Mouse (Mus musculus) T-helper 2 cell (primary cell): ENCODE measurements around the gene Rabepk.
"Not testable (repeated sequence)": the region's sequence is repeated elsewhere in the genome, so short reads cannot be mapped to it uniquely, and the experiment has no call there.

ENCODE experiments used
- in situ Hi-C: fragments of 300-600 bp; cut with MboI, MseI; formaldehyde crosslinking; loops from one replicate; pipeline ENCODE4 v1.15.1; 2025; ENCODE audit warnings: high pct_unique_total_duplicates

Gene Rabepk

DNA sequence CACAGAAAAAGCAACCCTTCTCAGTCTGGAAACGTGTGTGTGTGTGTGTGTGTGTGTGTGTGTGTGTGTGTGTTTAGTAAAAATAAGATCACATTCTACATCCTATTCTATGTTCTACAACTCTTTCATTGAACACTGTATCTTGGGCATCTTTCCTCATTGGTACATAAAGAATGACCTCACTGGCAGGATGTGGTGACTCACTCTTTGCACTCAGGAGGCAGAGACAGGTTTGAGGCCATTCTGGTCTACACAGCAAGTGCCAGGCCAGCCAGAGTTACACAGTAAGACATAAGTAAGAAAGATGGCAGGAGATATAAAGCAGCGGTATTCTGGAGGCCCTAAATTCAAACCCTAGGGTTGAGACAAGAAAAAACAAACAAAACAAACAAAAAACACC lies 36.8 kb downstream of the Rabepk start:
- in situ Hi-C loops = no loop called here

DNA sequence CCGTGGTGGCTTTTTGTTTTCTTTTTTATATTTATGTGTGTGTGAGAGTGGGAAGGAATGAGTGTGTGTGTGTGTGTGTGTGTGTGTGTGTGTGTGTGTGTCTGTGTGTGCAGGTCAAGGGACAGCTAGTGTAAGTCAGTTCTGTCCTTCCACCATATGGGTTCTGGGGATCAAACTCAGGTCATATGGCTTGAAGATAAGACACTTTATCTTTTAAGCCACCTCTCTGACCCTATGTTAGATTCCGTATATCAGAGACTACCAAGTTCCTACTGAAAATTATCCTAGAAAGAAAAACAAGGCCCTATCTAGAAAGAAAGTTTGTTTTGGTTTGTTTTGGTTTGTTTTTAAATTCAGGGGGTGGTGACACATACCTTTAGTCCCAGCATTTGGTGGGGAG lies 37.5 kb downstream of the Rabepk start:
- in situ Hi-C loops = no loop called here

DNA sequence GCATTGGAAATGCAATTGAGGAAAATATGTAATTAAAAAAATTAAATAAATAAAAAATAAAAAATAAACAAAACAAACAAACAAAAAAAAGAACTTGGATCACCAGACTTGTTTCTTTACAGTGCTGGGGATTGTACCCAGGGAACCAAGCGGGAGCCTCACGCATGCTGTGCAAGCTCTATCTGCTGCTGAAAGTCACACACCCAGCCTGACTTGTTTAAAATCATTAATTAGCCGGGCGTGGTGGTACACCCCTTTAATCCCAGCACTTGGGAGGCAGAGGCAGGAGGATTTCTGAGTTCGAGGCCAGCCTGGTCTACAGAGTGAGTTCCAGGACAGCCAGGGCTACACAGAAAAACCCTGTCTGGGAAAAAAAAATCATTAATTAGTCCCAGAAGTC lies 38.4 kb downstream of the Rabepk start:
- in situ Hi-C loops = not testable (repeated sequence)

DNA sequence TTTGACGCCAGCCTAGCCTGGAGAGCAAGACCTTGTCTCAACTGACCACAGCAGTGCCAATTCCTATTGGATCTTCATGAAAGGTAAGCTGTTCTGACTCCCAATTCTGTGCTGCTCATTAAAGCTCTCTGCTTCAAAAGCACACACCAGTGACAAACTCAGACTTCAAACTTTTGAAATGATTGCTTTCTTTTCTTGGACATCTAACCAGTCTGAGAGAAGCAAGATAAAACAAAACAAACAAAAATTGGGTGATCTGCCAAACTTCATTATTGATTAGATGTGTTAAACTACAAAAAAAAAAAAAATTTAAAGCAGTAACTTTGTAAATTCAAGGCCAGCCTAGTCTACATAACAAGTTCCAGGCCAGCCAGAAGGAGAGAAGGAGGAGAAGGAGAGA lies 42.4 kb downstream of the Rabepk start:
- in situ Hi-C loops = no loop called here

DNA sequence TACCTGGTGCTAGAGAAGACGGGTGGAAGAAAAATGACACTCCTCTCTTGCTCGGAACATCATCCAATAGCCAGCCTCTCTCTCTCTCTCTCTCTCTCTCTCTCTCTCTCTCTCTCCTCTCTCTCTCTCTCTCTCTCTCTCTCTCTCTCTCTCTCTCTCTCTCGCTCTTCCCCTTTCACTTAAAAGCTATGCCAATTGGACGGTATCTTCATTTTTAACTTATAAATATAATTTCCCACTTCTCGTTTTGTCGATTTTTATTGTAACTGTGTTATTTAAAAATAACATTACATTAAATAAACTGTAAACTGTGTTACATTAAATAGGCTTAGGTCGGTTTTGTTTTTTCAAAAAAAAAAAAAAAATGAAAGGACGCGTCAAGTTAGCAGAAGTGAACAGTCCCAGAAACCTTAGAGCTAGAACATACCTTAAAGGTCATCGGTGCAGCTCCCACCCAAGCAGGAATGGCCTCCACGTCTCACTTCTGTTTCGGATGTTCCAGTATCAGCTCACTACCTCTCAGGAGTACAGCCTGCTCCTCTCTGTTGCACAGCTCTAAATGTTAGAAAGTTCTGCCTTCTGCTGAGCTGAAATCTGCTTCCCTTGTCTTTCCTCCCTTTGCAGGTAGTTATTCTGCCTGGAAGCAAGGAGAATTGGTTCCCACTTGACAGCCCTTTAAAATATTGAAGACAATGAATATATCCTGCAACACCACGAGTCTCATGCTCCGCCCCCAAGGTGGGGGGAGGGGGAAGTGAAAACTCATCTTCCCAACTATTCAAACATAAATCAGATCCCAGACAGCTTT lies 45.0 kb downstream of the Rabepk start, which contains the start of gene Gapvd1:
Gapvd1 (minus strand) TSS at position 682 of the 808 bp plus-strand sequence.
- in situ Hi-C loops = no loop called here

- in situ Hi-C loops = no loop called here
These were observed 45.7 kb downstream of the Rabepk start for GRCm38 (mm10) chr2:34753811-34754550.

- in situ Hi-C loops = no loop called here
These were observed 49.5 kb downstream of the Rabepk start for GRCm38 (mm10) chr2:34750245-34750644.

GRCm38 (mm10) chr2:34748479-34748878 lies 51.2 kb downstream of the Rabepk start:
- in situ Hi-C loops = no loop called here

GRCm38 (mm10) chr2:34745673-34746072 lies 54.0 kb downstream of the Rabepk start:
- in situ Hi-C loops = no loop called here

DNA sequence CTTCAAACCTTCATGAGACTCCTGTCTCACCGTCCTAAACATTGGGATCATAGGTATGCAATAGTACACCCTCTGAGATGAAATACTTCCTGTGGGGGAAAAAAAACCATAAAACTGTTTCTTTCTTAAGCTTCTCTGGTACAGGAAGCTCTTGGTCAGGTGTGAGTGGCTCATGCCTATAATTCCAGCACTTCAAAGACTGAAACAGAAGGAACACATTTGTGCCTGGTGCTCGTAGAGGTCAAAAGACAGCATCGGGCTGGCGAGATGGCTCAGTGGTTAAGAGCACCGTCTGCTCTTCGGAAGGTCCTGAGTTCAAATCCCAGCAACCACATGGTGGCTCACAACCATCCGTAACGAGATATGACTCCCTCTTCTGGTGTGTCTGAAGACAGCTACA lies 55.2 kb downstream of the Rabepk start:
- in situ Hi-C loops = no loop called here

- in situ Hi-C loops = no loop called here
These were observed 57.0 kb downstream of the Rabepk start for GRCm38 (mm10) chr2:34742675-34743074.

DNA sequence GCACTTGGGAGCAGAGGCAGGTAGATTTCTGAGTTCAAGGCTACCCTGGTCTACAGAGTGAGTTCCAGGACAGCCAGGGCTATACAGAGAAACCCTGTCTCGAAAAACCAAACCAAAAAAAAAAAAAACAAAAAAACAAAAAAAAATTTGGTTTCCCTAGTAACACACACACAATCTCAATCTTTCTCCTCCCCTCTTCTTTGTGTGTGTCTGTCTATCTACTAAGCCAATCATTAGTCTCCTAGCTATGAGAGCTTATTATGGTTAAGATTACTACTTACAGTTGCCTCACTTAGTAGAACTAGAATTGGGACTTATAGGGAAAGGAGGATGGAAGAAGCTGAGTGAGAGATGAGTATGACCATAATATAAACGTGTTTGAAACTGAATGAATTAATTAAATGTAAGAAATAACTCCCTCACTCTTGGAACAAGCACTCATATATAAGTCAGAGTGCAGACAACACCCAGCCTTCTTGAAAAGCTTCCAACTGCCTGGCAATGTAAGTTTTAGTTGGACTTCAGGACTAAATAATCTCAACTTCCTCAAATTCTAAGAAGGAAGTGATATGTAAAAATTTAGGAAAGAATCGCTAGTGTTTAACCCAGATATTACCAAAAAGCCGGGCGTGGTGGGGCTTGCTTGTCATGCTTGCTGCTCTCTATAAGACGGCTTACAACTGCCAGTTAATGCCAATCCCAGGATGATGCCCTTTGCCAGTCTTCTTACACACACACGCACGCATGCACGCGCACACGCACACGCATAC lies 58.1 kb downstream of the Rabepk start:
- in situ Hi-C loops = no loop called here

DNA sequence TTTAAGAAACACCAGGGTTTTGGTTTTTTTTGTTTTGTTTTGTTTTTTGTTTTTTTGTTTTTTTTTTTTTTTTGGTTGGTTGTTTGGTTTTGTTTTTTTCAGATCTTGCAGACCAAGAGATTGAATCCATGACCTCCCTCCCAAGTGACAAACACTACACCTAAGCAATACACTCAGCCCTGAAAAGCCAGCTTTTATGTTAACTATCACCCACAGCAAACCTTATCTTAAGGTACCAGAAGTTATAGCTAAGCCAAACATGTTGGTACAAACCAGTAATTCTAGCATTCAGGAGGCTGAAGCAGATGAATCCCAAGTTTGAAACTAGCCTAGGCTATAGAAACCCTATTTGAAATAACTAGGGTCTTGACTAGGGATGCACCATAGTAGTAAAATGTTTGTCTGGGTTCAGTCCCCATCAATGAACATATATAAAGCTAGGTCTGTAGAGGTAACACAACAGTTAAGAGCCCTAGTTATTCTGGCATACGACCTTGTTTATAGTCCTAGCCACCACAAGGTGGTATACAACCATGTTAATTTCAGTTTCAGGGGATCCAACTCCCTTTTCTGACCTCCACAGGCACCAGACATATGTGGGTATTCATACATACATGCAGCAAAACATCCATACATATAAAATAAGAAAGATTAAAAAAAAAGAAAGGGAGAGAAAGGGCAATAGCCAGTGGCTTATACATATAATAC lies 59.9 kb downstream of the Rabepk start:
- in situ Hi-C loops = no loop called here

GRCm38 (mm10) chr2:34737911-34738310 lies 61.8 kb downstream of the Rabepk start:
- in situ Hi-C loops = no loop called here

- in situ Hi-C loops = no loop called here
These were observed 63.1 kb downstream of the Rabepk start for GRCm38 (mm10) chr2:34736626-34737025.
